Mouse (Mus musculus) macrophage (primary cell): ENCODE data around the gene Pdzd3. TPM values are rescaled to one million over a fixed set of nuclear protein-coding genes. Genes with fewer than 3 reads are reported as not detected.

ENCODE experiments used
- H3K27ac ChIP-seq: fragments of 350-480 bp; formaldehyde crosslinking; 2 replicates; pipeline ENCODE4 v1.9.0; 2021
- H3K36me3 ChIP-seq: fragments of 350-480 bp; formaldehyde crosslinking; 2 replicates; pipeline ENCODE4 v1.9.0; 2021; ENCODE audit errors: inconsistent target
- H3K4me3 ChIP-seq: fragments of 350-480 bp; formaldehyde crosslinking; 2 replicates; pipeline ENCODE4 v1.9.0; 2021; ENCODE audit errors: inconsistent target
- H3K79me2 ChIP-seq: fragments of 350-480 bp; formaldehyde crosslinking; 2 replicates; pipeline ENCODE4 v1.9.0; 2021; ENCODE audit errors: inconsistent target
- WGBS: methylation state at CpG from one replicate; pipeline ENCODE4 v1.1.7; 2026; ENCODE audit warnings: inconsistent platforms; ENCODE audit not compliant: missing documents; 5-methylcytosine and 5-hydroxymethylcytosine counted together
- polyA plus RNA-seq: library from polyadenylated mRNA; stranded (reverse); fragments of 250-400 nt; gene quantifications from 3 replicates; pipeline ENCODE4 v1.2.4, GENCODE M21; 2018; ENCODE audit warnings: inconsistent platforms

Pdzd3 gene
- polyA plus RNA-seq, 1 experiment from 2014 or later: not detected

DNA sequence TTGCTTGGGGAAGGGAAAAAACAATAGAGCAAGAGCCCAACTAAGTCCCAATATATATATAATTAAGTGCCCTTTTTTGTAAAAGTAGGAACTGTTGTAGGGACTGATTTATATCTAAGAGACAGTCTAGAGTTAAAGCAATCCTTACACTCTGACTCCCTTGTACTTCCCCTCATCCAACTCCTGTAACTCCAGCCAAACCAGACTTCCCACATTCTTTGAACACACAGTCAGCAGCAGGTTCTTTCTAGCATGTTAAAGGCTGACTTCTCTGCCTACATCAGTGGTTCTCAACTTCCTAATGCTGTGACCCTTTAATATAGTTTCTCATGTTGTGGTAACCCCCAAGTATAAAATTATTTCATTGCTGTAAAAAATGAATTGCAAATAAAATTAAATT, 51.7 kb downstream of the Pdzd3 start:
- H3K4me3 ChIP-seq: no peak overlapping the region
- H3K27ac ChIP-seq: no peak overlapping the region
- peaks cover 100% of the 10 kb centered on the region for H3K79me2 ChIP-seq
- peaks cover 22% of the 10 kb centered on the region; the same call in 1 of the 2 replicates for H3K36me3 ChIP-seq

DNA sequence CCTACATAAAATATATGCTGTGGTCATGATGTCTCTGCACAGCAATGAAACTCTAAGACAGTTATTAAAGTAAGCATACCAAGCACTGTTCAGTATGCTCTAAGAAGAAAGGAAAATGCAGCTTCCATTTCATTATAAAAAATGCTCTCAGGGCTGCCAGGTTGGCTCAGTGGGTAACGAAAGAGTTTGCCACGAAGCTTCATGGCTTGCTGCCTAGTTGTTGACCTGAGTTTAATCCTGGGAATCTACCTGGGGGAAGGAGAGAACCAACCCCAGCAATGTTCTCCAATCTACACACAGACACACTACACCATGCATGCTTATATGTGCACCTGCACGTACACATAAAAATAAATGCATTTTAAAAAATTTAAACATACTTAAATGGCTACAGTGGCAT, 52.1 kb downstream of the Pdzd3 start:
- Histone ChIP-seq H3K36me3 (peaks cover 22% of the 10 kb centered on the region; the same call in 1 of the 2 replicates), H3K27ac (no peak overlapping the region), H3K4me3 (no peak overlapping the region), H3K79me2 (peaks cover 100% of the 10 kb centered on the region)
- 84% methylated on average over 3 of the region's 3 CpGs for WGBS

Other genes with a start within 250 kb of the Pdzd3 start
- gene Thy1, start 208.1 kb downstream of the Pdzd3 start, polyA plus RNA-seq: 0.38 to 0.87 TPM in 2 of 3 replicates, not detected in the other
- gene Usp2, start 184.4 kb downstream of the Pdzd3 start, polyA plus RNA-seq: 0.59 to 3.4 TPM (median 2.0 TPM) in 3 replicates
- not detected in 3 replicates for gene Mfrp, start 149.7 kb downstream of the Pdzd3 start, polyA plus RNA-seq
- gene C1qtnf5, start 144.2 kb downstream of the Pdzd3 start, polyA plus RNA-seq: not detected in 3 replicates
- gene Gm49380, start 138.0 kb downstream of the Pdzd3 start, polyA plus RNA-seq: 0.06 TPM in 1 of 3 replicates, not detected in the others
- 13.3 to 20.0 TPM (median 18.3 TPM) in 3 replicates for gene Rnf26, start 138.0 kb downstream of the Pdzd3 start, polyA plus RNA-seq
- gene Mcam, start 117.0 kb downstream of the Pdzd3 start, polyA plus RNA-seq: 0.11 to 0.30 TPM in 2 of 3 replicates, not detected in the other
- gene Cbl, start 17.4 kb downstream of the Pdzd3 start, polyA plus RNA-seq: 37.9 to 51.2 TPM (median 42.7 TPM) in 3 replicates
- gene Ccdc153, start 10.8 kb downstream of the Pdzd3 start, polyA plus RNA-seq: not detected in 3 replicates
- gene Nlrx1, start 17.1 kb upstream of the Pdzd3 start, polyA plus RNA-seq: 3.3 to 8.7 TPM (median 6.8 TPM) in 3 replicates
- gene Abcg4, start 37.1 kb upstream of the Pdzd3 start, polyA plus RNA-seq: not detected in 3 replicates
- 5.9 to 13.1 TPM (median 6.2 TPM) in 3 replicates for gene Hinfp, start 54.2 kb upstream of the Pdzd3 start, polyA plus RNA-seq
- 17.1 to 41.1 TPM (median 22.0 TPM) in 3 replicates for gene C2cd2l, start 68.8 kb upstream of the Pdzd3 start, polyA plus RNA-seq
- 30.6 to 40.7 TPM (median 36.3 TPM) in 3 replicates for gene Dpagt1, start 74.5 kb upstream of the Pdzd3 start, polyA plus RNA-seq
- gene H2afx, start 83.2 kb upstream of the Pdzd3 start, polyA plus RNA-seq: 7.9 to 22.2 TPM (median 12.3 TPM) in 3 replicates
- gene Hmbs, start 92.8 kb upstream of the Pdzd3 start, polyA plus RNA-seq: 22.5 to 38.8 TPM (median 27.1 TPM) in 3 replicates
- 37.9 to 56.3 TPM (median 40.2 TPM) in 3 replicates for gene Vps11, start 110.2 kb upstream of the Pdzd3 start, polyA plus RNA-seq
- 49.0 to 86.2 TPM (median 57.6 TPM) in 3 replicates for gene Hyou1, start 128.0 kb upstream of the Pdzd3 start, polyA plus RNA-seq
- gene Slc37a4, start 145.4 kb upstream of the Pdzd3 start, polyA plus RNA-seq: 4.7 to 13.1 TPM (median 12.6 TPM) in 3 replicates
- 1,052 to 1,678 TPM (median 1,580 TPM) in 3 replicates for gene Rps25, start 155.7 kb upstream of the Pdzd3 start, polyA plus RNA-seq
- gene Trappc4, start 156.1 kb upstream of the Pdzd3 start, polyA plus RNA-seq: 45.6 to 95.6 TPM (median 69.5 TPM) in 3 replicates
- gene Ccdc84, start 167.1 kb upstream of the Pdzd3 start, polyA plus RNA-seq: 10.3 to 20.3 TPM (median 11.3 TPM) in 3 replicates
- gene Foxr1, start 189.7 kb upstream of the Pdzd3 start, polyA plus RNA-seq: not detected in 3 replicates
- gene Upk2, start 203.5 kb upstream of the Pdzd3 start, polyA plus RNA-seq: not detected in 3 replicates
- gene Bcl9l, start 231.4 kb upstream of the Pdzd3 start, polyA plus RNA-seq: 5.3 to 6.6 TPM (median 6.0 TPM) in 3 replicates